Comparison of ENCODE assay signal across 8 mouse cellular contexts in the genomic region with DNA sequence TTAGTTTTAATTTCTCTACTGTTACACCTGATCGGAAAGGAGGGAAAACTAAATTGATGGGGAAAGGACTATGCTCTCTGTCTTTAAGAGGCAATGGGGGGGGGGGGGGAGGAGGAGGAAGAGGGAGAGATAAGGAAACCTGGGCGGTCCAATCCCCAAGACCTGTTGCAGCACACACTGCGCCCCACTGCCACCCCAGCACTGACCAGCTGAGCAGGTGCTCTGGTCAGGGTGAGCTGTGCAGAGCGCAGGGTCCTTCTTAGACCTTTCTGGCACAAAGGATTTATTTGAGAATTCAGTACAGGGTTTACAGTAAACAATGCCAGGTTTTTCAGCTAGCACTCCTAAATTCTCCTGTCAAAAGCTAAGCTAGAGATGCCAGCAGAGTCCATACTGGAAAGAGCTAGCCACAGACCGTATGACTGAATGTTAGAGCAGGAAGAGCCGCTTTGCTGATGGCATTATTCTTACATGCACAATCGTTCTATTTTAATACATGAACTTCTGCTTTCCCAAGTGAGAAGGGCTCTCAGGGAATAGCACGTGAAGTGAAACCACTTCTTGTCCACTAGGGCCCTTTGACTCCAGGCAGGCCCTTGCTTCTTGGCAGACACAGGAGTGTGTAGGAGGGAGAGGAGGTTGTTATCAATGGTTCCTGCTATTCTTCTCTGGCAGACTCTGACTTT. TPM values are rescaled to one million over a fixed set of nuclear protein-coding genes. Genes with fewer than 3 reads are reported as not detected.
DNase-seq lines count a peak whose midpoint lies in the region; ATAC-seq and TF ChIP-seq lines count a peak whose summit lies in the region.

No protein-coding gene starts in this region.

- DNase-seq in neural tube, embryonic 10.5 days (ENCODE audit: extremely low spot score, low spot score) = no peak
- DNase-seq in liver, postnatal 0 days = no peak
- DNase-seq in left cerebral cortex, postnatal 36 days (ENCODE audit: low spot score in 2 of 2) = no peak
- DNase-seq in embryo, embryonic 9.5 days (ENCODE audit: extremely low spot score) = no peak

- no peaks in the 10 kb centered on the region for H3K27me3 ChIP-seq in neural tube, embryonic 13.5 days
- no peaks in the 10 kb centered on the region for H3K27me3 ChIP-seq in liver, postnatal 0 days (ENCODE audit: insufficient read depth, low read length)

- peaks cover 11% of the 10 kb centered on the region; the same call in 1 of the 2 replicates for H3K4me1 ChIP-seq in neural tube, embryonic 13.5 days (replicated peaks)
- peaks cover 3% of the 10 kb centered on the region; the same call in 1 of the 2 replicates for H3K4me1 ChIP-seq in embryonic fibroblast, embryonic 13.5 days (ENCODE audit: control insufficient read depth, insufficient read depth, low read length)
- peaks cover 7% of the 10 kb centered on the region; the same call in 1 of the 2 replicates for H3K4me1 ChIP-seq in liver, postnatal 0 days (ENCODE audit: insufficient read depth)
- peaks cover 3% of the 10 kb centered on the region for H3K4me1 ChIP-seq in olfactory bulb, adult 2 months (ENCODE audit: control insufficient read depth, insufficient read depth, low read length)

- 73% methylated on average over 8 of the region's 8 CpGs for WGBS in neural tube, embryonic 13.5 days
- WGBS in liver, postnatal 0 days (ENCODE audit: insufficient replicate concordance) = 23% methylated on average over 8 of the region's 8 CpGs
- WGBS in olfactory bulb, adult 2 months = 25% methylated on average over 8 of the region's 8 CpGs

- 0 out of 2 replicates have a peak overlapping the region, but pooled peaks have one; percentile 9 for H3K27ac ChIP-seq in neural tube, embryonic 13.5 days (replicated peaks)
- H3K27ac ChIP-seq in embryonic fibroblast, embryonic 13.5 days (ENCODE audit: insufficient read depth, low read length) = peak overlapping the region; percentile 76
- peak overlapping the region; percentile 78 for H3K27ac ChIP-seq in liver, postnatal 0 days (ENCODE audit: low read depth)
- H3K27ac ChIP-seq in olfactory bulb, adult 2 months (ENCODE audit: insufficient read depth, low read depth, low read length) = peak overlapping the region; percentile 56; the same call in 1 of the 2 replicates

- TF ChIP-seq POLR2A in embryonic fibroblast, embryonic 13.5 days (IDR thresholded peaks at IDR 0.05; ENCODE audit: low read depth, low read length) = no peak
- TF ChIP-seq POLR2A in olfactory bulb, adult 2 months (IDR thresholded peaks at IDR 0.05; ENCODE audit: insufficient read depth, low read depth, low read length) = no peak

- no peak overlapping the region for H3K9ac ChIP-seq in neural tube, embryonic 13.5 days
- 0 out of 2 replicates have a peak overlapping the region, but pooled peaks have one; percentile 27 for H3K9ac ChIP-seq in liver, postnatal 0 days (replicated peaks)

- no peak overlapping the region for H3K4me2 ChIP-seq in neural tube, embryonic 13.5 days
- H3K4me2 ChIP-seq in liver, postnatal 0 days (ENCODE audit: low read depth, low read length) = peak overlapping the region; percentile 66

- no peak for TF ChIP-seq EP300 in liver, postnatal 0 days (IDR thresholded peaks at IDR 0.05; ENCODE audit: low read depth)

- 0 out of 2 replicates have a peak, but pooled peaks have one; percentile 55 for ATAC-seq in neural tube, embryonic 13.5 days (ENCODE audit: low read depth)
- ATAC-seq in hematopoietic stem cell, adult 5-6 weeks (replicated peaks in 1 of 2; ENCODE audit: insufficient read depth in 1 of 2, low FRiP score in 2 of 2, low TSS enrichment in 1 of 2, low read depth in 1 of 2, poor library complexity in 2 of 2, severe bottlenecking in 2 of 2) = peak; percentile 73 to 76
- peak; percentile 53 for ATAC-seq in liver, postnatal 0 days

- no peak overlapping the region for H3K4me3 ChIP-seq in neural tube, embryonic 13.5 days
- H3K4me3 ChIP-seq in embryonic fibroblast, embryonic 13.5 days (ENCODE audit: insufficient read depth, low read length) = no peak overlapping the region
- 0 out of 2 replicates have a peak overlapping the region, but pooled peaks have one; percentile 17 for H3K4me3 ChIP-seq in liver, postnatal 0 days (ENCODE audit: low read depth, low read length)
- no peak overlapping the region for H3K4me3 ChIP-seq in olfactory bulb, adult 2 months (ENCODE audit: insufficient read depth, low read depth, low read length)

- no peaks in the 10 kb centered on the region for H3K36me3 ChIP-seq in neural tube, embryonic 13.5 days
- no peaks in the 10 kb centered on the region for H3K36me3 ChIP-seq in liver, postnatal 0 days (replicated peaks; ENCODE audit: insufficient read depth, low read length)

- intact Hi-C loops in left cerebral cortex, postnatal 36 days (cut with DNase I) = loop anchor here (10.0 kb wide), 3 partner anchors 81 to 361 kb away; partner anchors contain the start of gene Tlr6

- H3K9me3 ChIP-seq in neural tube, embryonic 13.5 days = peaks cover 6% of the 10 kb centered on the region; the same call in 1 of the 2 replicates
- 0 out of 2 replicates have a peak, but pooled peaks cover 4% of the 10 kb centered on the region for H3K9me3 ChIP-seq in liver, postnatal 0 days (ENCODE audit: low read length)

- no peak for TF ChIP-seq CTCF in embryonic fibroblast, embryonic 13.5 days (IDR thresholded peaks at IDR 0.05; ENCODE audit: borderline replicate concordance, insufficient read depth, low read length)
- TF ChIP-seq CTCF in liver, postnatal 0 days (IDR thresholded peaks at IDR 0.05; ENCODE audit: low read depth) = peak; percentile 37
- TF ChIP-seq CTCF in olfactory bulb, adult 2 months (IDR thresholded peaks at IDR 0.05; ENCODE audit: insufficient read depth, low read depth, low read length) = no peak

RNA-seq across cellular contexts. Expression of gene Tlr1, which starts 49.3 kb away (rescaled TPM):
- polyA plus RNA-seq in neural tube, embryonic 13.5 days (2015; fragmentation: Nextera tagmentation; extraction: Ambion mirVana) = 0.60 and 1.2 TPM in 2 replicates
- polyA plus RNA-seq in embryonic fibroblast, embryonic 13.5 days (2011; ENCODE audit: insufficient read length, low read depth, missing spikeins) = 0.23 and 1.1 TPM in 2 replicates
- total RNA-seq in hematopoietic stem cell, adult 5-6 weeks (2017) = 0.19 and 1.4 TPM in 2 replicates
- polyA plus RNA-seq in liver, postnatal 0 days (2015; fragmentation: Nextera tagmentation; extraction: Ambion mirVana) = 1.5 and 1.9 TPM in 2 replicates
- not detected in 2 replicates for polyA plus RNA-seq in olfactory bulb, adult 2 months (2012; ENCODE audit: insufficient read depth, insufficient read length, low replicate concordance, missing spikeins)
- under 1 TPM; 0.20 to 0.22 TPM for total RNA-seq in left cerebral cortex, postnatal 36 days (2021)

Comparison
In these comparisons a context has a peak if more than half of its experiments do, and no peak if none do; other contexts are left out.
1. H3K27ac ChIP-seq: peak in every context shown above with its lines; median percentile 78 in liver, postnatal 0 days; 76 in embryonic fibroblast, embryonic 13.5 days; 56 in olfactory bulb, adult 2 months; 9 in neural tube, embryonic 13.5 days.